Mouse (Mus musculus): Measurements from ENCODE around the gene Srebf2.
"Not testable (repeated sequence)": the region's sequence is repeated elsewhere in the genome, so short reads cannot be mapped to it uniquely, and the experiment has no call there.

The Srebf2 gene

DNA sequence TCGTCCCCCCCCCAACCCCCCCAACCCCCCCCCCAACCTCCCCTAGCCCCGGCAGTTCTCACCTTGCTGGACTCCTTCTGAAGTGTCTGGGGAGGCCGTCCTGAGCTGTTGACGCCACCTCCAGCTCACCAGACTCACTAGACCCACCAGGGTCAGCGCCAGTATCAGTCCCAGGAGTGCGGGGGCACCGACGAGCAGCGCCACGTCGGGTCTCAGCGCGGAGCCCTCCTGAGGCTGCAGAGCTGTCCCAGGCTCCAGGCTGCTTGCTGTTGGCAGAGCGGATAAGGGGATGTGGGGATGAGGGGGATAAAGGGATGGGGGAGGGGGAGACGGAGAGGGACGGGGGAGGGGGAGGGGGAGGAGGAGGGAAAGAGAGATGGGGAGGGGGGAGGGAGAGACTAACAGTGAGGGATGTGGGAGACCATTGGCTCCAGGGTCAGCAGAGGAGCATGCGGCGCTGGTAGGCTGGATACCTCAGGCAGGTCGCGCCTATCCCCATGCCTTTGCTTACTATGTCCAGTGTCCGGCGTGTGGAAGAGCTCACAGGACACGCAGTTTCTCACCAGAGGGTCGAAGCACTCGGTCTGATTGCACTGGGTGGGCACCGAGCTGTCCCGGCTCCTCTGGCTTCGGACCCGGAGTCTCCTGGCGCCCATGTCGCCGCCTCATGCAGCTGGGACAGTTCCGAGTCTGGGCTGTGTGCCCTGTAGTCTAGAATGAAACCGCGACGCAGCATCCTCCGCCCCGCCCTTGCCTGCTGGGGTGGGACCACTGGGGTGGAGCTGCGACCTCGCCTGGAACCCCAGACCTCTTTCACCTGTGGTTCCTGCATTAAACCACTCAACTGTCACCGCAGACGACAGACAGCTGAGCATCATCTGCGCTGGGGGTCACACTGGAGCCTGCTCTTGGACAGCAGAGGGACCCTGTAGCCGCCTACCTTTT, 76.9 kb downstream of the Srebf2 start, which contains the start of gene Tnfrsf13c:
Tnfrsf13c (minus strand) TSS at position 713 of the 945 bp plus-strand sequence.
- in situ Hi-C loops (cut with MboI, MseI), result no loop called here

DNA sequence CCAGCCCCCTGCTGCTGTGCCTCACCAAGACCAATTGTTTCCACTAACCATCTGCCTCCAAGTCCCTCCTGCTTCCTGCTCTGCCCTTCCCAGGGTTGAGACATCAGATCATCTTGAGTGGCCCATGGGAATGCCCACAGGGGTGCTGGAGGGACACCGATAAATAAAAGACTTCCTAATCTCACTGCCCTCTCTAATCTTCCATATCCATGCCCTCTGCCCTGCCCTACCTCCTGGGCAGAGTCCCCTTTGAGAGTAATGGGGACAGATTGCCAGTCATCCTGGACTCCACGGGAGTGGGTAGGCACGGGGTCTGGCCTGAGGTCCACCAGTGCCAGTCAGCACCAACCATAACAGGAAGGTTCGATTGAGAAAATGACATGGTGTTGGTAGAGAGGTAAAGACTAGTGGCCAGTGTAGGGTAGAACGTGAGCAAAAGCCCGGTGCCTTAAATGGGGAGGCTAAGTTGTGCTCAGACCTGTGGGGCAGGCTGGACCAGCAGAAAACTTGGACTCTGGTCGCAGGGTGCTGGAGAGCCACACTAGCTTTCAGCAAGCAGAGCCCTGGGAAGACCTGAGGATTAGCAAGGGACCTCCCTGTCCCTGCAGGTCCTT, 77.7 kb downstream of the Srebf2 start:
- in situ Hi-C loops (cut with MboI, MseI), result no loop called here

DNA sequence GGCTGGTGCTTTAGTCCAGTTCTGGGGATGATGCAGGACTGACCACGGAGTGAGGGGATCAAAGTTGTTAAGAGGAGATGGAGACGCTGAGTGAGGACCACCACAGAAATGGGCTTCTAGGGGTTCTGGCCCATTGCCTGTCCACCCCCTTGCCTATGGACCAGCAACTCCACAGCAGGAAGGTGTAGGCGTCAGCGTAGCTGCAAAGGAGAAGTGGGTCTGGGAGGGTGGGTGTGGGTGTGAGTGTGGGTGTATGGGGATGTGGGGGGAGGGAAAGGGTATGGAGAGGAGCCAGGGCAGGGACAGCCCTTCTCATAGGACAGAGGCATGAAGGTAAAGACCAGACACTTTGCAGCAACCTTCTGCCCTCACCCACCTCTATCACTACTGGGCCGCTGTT, 78.8 kb downstream of the Srebf2 start:
- in situ Hi-C loops (cut with MboI, MseI), result no loop called here

DNA sequence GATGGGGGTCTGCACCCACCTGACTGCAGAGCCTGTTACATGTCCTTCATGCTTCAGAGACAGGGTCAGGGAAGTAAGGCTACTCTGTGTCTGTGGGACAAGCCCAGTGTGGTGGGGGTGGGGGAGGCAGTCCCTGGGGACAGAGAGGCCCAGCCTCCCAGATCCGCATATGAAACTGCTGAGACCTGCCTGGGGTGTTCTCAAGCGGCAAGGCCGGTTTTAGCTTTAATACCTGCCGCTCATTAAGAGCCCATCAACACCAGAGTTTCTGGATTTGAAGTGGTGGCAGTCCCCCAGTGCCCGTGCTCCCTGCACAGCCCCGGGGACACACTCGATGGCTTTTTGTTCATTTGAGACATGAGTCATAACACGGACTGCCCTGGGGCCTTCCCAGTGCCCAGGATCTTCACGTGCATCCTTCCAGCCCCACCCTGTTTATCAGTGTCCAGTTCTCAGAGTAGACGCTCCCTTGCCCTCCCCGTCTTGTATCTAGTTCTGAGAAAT, 82.6 kb downstream of the Srebf2 start:
- in situ Hi-C loops (cut with MboI, MseI), result loop anchor here (5.0 to 10.0 kb wide), 2 partner anchors 87 to 165 kb away; partner anchors contain the start of gene Mei1

DNA sequence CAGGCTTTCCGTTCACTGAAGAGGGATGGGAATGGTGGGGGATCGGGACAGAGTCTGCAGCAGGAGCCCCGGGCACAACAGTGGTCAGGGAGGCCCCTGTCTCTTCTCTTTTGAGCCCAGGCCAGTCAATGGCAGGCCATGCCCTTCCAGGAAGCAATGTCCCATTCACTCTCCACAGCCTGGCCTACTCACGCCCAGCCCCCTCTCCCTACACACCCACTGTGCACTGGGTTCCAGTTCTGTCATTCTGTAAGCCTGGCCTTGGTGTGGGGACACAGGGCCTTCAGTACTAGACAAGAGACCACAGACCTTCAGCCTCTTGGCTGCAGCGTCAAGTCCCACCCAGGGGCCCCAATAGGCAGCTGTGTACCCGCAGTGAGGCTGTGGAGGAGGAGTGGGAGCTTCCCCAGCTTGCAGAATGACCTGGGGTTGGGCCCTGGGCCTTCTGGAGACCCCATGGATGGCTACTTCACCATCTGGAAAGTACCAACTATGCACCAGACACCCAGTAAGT, 83.2 kb downstream of the Srebf2 start:
- in situ Hi-C loops (cut with MboI, MseI), result loop anchor here (5.0 to 10.0 kb wide), 2 partner anchors 88 to 165 kb away; partner anchors contain the start of gene Mei1

DNA sequence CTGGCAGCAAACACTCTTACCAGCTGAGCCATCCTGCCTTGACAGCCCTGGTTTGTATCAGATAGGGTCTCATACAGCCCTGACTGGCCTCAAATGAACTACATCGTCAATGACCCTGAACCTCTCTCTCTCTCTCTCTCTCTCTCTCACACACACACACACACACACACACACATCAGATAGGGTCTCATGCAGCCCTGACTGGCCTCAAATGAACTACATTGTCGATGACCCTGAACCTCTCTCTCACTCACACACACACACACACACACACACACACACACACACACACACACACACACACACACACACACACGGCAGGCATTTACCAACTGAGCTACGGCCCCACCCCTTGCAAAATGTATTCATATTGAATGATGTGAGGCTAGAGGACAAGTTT, 84.1 kb downstream of the Srebf2 start:
- in situ Hi-C loops (cut with MboI, MseI), result loop anchor here (5.0 to 10.0 kb wide), 2 partner anchors 89 to 166 kb away; partner anchors contain the start of gene Mei1

DNA sequence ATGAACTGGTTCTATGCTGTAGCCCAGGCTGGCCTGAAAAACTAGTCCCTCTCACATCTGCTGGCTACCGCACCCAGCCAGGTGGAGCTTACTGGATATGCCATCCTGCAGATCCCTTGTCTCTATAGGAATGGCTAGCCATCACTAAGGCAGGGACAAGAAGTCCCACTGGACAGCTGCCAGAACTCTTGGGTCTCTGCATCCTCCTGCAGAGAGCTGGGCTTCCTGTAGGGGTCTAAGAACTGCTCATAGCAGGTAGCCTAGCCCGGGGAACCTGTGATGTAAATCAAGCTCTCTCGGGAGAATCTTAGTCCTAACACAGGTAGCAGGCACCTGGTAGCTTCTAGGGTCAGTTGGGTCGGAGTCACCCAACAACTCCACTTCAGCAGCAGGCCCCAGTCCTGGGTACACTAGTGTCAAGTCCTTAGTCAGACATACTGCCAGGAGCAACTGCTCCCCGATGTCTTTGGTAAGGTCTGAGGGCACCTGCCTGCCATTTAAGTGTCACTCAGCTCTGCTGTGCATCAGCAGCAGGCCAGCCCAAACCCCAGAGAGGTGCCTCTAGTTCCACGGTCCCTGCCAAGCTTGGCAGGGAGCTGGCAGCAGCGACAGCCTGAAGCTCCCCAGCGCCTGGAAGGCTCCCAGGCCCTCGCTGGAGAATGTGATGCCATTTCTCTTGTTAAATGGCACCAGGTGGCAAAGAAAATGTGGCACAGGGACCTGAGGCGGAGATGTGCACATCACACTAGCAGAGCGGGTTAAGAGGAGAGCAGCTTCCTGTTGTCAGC, 84.8 kb downstream of the Srebf2 start:
- in situ Hi-C loops (cut with MboI, MseI), result loop anchor here (5.0 to 10.0 kb wide), 2 partner anchors 89 to 167 kb away; partner anchors contain the start of gene Mei1

DNA sequence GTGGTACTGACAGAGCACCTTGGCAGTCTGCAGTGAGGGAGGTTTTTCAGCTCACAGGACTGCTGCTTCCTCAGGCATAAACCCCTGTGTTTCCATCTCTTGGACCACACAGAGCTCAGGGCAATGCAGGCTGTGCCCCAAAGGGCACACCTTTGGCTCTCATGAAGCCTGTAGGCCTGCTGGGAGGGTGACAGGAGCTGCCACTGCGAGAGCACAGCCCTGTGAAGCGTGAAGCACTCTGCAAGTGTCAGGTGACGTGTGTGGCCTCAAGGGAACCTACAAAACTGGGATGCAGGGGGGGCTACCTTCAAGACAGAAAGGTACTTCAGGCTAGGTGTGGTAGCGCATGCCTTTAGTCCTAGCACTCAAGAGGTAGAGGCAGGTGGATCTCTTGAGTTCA, 85.7 kb downstream of the Srebf2 start:
- in situ Hi-C loops (cut with MboI, MseI), result loop anchor here (5.0 to 10.0 kb wide), 2 partner anchors 90 to 168 kb away; partner anchors contain the start of gene Mei1

DNA sequence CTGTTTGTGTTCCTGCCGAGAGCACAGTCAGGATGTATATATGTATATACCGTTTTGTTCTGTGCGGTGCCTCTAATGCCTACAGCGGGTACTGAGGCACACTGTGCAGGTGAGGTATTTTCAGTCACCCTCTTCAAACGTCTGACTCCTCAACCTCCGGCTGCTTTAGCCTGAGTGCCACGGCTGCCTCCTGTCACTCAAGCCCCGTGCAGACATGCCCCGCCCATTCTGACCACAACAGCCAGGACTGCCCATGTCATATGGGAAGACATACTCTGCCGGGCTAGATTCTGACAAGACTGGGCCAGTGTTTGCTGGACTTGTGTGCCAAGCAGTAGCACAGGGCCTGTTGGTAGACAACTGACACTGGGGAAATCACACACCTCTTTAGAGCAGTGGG, 88.7 kb downstream of the Srebf2 start:
- in situ Hi-C loops (cut with MboI, MseI), result loop anchor here (10.0 kb wide), 1 partner anchor 171 kb away; the partner anchor contains the start of gene Mei1

DNA sequence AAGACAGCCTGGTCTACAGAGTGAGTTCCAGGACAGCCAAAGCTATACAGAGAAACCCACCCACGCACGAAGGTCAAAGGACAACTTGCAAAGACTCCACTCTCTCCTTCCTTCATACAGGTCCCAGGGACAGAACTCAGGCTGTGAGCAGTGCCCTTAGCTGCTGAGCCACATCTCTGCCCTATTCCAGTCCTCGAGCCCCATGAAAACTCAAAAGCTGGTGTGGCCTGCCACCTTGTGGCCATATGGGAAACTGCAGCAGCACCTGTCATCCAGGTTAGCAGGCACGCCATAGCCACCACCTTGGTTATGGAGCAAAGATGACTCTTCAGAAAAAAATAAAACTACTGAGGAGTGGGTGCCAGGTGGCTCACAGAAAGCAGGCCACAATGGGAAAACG, 89.6 kb downstream of the Srebf2 start:
- in situ Hi-C loops (cut with MboI, MseI), result loop anchor here (10.0 kb wide), 1 partner anchor 172 kb away; the partner anchor contains the start of gene Mei1

DNA sequence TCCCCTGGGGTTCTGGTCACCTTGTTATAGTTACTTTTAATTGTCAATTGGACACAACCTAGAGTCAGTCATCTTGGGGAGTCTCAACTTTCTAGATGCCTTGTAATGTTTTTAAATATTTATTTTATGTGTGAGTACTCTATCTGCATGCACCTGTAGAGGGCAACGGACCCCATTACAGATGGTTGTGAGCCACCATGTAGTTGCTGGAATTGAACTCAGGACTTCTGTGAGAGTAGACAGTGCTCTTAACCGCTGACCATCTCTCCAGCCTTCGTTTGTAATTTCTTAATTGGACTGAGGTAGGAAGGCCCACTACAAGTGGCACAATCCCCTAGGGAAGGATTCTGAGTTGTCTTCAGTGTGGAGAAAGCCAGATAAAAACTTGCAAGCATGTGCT, 96.3 kb downstream of the Srebf2 start:
- in situ Hi-C loops (cut with MboI, MseI), result no loop called here

DNA sequence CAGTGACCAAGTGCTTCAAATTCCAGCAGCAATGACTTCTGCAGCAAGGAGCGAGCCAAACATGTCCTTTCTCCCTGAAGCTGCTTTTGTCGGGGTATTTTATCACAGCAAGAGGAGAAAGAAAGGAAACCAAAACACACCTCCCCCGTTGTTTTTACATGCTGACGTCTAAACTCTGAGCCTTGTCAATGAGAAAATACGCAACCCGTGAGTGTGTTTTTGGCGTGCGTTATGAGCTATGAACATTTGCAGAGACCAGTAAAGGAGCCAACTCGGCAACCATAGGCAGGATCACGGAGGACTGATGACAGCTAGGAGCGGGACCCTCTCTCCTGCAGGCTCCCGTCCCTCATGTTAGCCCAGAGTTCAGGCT, 96.7 kb downstream of the Srebf2 start:
- in situ Hi-C loops (cut with MboI, MseI), result no loop called here

DNA sequence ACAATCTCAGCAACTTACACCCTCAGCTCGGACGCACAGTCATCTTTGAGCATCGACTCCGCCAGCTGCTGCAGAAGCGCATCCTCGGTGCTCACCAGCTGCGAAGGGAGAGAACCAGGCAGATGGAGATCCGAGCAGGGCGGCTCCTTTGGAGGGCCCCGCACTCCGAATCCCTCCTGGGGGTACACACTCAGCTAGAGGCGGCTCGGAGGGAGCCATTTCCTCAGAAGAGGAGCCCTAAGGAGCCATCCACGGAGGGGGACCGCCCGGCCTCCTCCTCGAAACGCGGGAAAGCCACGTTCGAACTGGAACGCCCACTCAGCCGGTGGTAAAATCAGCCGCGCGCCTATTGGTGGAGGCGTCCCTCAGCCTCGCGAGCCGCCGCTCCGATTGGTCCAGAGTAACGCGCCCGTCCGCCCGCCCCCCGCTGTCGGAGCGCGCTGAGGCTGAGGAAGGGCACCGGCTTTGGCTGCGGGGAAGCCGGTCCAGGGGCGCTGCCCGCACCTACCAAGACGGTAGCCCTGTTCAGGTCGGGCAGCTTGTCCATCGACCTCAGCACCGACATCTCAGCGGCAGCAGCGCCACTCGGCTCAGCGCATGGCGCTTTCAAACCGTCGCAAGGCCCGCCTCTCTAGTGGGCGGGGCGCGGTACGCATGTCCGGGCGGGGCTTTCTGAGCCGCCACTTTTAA, 97.3 kb downstream of the Srebf2 start, which contains the start of gene Cenpm:
Cenpm (minus strand) TSS at position 634 of the 690 bp plus-strand sequence.
- in situ Hi-C loops (cut with MboI, MseI), result no loop called here

DNA sequence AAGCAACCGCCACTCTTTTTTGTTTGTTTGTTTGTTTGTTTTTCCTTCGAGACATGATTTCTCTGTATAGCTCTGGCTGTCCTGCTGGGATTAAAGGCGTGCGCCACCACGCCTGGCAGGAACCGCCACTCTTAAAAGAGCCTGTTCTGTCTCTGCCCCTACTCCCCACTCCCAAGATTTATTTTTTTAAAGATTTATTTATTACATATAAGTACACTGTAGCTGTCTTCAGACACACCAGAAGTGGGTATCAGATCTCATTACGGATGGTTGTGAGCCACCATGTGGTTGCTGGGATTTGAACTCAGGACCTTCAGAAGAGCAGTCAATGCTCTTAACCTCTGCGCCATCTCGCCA, 97.8 kb downstream of the Srebf2 start:
- in situ Hi-C loops (cut with MboI, MseI), result not testable (repeated sequence)

DNA sequence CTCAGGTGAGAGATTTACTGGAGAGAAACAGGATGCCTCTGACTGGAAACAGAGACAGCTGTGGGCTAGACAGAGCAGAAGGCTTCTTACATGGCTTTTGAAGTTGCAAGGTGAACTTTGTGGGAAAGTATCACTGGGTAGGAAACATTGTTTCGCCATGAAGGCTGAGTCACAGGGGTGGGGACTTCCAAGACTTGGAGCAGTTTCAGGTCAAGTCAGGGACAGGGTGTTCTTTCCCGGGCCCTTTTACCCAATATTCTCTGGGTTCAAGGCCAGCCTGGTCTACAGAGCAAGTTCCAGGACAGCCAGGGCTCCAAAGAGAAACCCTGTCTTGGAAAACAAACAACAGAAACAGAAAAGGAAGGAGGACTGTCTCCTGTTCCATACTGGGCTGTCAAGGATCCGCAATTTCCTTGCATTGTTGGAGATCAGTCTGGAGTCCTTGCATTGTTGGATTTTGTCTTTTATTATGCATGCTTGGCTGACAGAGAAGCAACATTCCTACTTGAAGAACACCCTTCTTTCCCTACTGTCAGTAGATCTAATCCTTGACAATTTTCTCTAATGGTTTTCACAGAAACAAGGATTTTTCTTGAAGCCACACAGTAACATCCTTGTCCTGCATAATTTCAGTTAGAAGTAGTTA, 100.3 kb downstream of the Srebf2 start:
- in situ Hi-C loops (cut with MboI, MseI), result no loop called here

DNA sequence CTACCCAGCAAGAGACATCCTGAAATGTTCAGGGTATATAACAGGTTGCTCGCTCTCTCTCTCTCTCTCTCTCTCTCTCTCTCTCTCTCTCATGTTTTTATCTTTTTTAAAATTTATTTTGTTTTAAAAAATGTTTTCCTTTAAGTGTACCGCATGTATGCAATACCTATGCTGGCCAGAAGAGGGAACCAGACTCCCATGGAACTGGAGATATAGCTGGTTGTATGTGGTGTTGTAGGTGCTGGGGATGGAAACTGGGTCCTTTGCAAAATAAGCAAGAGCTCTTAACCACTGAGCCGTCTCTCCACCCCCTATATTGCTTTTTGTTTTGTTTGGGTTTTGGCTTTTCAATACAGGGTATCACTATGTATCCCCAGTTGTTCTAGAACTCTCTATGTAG, 104.6 kb downstream of the Srebf2 start:
- in situ Hi-C loops (cut with MboI, MseI), result no loop called here

DNA sequence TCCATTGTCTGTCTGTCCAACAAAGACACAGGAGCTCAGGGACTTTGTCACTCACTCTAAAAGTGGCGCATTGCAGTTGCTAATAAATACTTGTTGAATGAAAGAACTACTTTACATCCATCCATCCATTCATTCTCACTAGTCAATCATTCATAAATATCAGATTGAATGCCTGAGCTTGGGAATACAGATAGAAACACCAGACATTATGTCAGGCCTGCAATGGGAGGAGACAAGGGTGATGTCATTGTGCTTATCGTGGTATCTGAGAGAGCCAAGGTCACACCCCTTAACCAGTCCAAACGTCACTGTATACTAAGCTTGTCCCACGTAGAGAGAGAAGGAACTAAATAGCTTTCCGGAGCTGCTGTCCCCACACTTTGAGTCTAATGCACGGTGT, 105.1 kb downstream of the Srebf2 start, which contains the start of gene 1500009C09Rik:
1500009C09Rik (plus strand) TSS at position 301 of the 400 bp plus-strand sequence.
- in situ Hi-C loops (cut with MboI, MseI), result no loop called here

All from T-helper 1 cell (primary cell).